Mouse (Mus musculus) embryonic fibroblast, embryonic 13.5 days (primary cell): ENCODE results near the gene Ppp1r14d.

Source experiments
- CTCF ChIP-seq: IDR thresholded peaks from 2 replicates; pipeline ENCODE4 v1.5.1; 2011; ENCODE audit warnings: mild to moderate bottlenecking, control low read depth, low read length, moderate library complexity, borderline replicate concordance; ENCODE audit not compliant: insufficient read depth
- POLR2A ChIP-seq: IDR thresholded peaks from 2 replicates; pipeline ENCODE4 v1.6.1; 2011; ENCODE audit warnings: low read depth, mild to moderate bottlenecking, control low read depth, low read length, moderate library complexity

DNA sequence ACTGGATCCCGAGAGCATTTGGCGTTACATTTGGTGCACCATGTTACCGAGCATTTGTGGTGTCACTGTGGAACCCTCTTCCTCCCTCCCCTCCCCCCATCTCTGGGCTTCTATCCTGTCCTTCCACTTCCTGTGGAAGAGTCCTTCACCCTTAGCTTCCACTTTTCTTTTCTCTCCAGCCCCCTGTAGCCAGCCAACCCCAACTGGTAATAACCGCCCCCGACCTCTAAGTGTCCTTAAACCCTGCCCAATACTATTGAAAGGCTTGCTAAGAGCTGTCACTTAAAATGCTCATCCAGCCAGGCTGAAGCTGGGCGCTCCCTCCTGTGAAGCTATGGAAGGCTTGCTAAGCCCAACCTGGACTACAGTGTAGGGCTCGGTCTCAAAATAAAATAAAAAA is 47.2 kb upstream of the Ppp1r14d start:
- TF ChIP-seq CTCF (no peak), POLR2A (no peak)
